Mouse (Mus musculus) gastrocnemius, postnatal 10 days (tissue): ENCODE data around the gene Efemp2. TPM values are rescaled to one million over a fixed set of nuclear protein-coding genes. Genes with fewer than 3 reads are reported as not detected.
A peak's percentile ranks its signal among the peaks of the same experiment; 100 is the strongest.
"Not testable (repeated sequence)": the region's sequence is repeated elsewhere in the genome, so short reads cannot be mapped to it uniquely, and the experiment has no call there.

Experiments used
- DNase-seq: peaks from one replicate; pipeline ENCODE4 v3.0.0; 2021; ENCODE audit warnings: mixed read lengths
- total RNA-seq, 2 experiments: library from RNA; stranded (reverse); gene quantifications; 2 replicates each; pipeline ENCODE4 v1.2.3; 2021

Efemp2 gene
- total RNA-seq, 2 experiments from 2014 or later: 29.9 to 42.9 TPM

DNA sequence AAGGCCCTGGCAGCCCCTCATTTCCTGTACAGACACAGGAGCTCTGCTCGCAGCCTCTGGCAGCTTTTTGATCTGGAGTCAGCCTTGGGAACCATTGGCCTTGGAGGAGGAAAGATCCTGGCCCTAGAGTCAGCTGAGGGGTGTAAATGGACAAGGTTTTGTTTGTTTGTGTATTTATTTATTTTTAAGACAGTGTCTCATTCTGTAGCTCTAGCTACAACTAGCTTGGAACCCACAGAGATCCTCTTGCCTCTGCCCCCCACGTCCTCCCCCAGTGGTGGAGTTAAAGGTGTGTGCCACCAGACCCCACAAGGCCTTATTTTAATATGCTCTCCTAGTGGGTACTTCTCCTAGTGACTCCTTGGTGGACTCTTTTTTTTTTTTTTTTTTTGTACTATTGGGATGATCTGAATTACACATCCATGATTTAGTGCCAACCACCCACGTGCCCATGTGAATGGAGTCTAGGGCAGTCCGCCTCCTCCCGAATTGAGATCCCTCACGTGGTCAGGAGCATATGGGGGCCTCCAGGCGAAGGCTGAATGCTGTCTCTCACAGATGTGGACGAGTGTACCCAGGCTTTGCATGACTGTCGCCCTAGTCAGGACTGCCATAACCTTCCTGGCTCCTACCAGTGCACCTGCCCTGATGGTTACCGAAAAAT, 3.4 kb downstream of the Efemp2 start:
- no peak for DNase-seq

DNA sequence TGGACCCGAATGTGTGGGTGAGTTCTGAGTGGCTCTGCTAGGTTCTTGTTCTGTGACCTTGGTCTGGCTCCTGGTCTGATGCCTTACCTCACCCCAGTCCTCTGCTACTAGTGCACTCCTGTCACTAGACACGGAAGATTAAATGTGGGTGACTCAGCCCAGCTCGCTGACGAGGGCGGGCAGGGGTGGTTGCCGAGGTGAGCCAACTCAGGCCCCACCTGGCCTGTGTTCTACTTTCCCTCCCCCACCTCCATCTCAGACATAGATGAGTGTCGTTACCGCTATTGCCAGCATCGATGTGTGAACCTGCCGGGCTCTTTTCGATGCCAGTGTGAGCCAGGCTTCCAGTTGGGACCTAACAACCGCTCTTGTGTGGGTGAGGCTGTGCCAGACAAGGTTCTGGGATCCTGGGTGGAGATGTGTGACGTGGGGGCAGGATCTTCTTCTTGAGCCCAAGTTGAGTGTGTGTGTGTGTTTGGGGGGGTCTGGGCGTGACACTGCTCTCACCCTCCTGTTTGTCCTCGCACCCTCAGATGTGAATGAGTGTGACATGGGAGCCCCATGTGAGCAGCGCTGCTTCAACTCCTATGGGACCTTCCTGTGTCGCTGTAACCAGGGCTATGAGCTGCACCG, 4.0 kb downstream of the Efemp2 start:
- DNase-seq: no peak

DNA sequence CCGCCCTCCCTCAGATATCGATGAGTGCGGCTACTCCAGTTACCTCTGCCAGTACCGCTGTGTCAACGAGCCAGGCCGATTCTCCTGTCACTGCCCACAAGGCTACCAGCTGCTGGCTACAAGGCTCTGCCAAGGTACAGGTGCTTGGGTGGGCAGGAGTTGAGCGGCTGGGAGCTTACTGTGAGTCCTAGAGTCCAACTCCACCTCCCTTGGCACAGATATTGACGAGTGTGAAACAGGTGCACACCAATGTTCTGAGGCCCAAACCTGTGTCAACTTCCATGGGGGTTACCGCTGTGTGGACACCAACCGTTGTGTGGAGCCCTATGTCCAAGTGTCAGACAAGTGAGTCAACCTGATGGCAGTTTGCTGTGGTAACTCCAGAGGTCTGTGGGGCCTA, 6.3 kb downstream of the Efemp2 start:
- no peak for DNase-seq

DNA sequence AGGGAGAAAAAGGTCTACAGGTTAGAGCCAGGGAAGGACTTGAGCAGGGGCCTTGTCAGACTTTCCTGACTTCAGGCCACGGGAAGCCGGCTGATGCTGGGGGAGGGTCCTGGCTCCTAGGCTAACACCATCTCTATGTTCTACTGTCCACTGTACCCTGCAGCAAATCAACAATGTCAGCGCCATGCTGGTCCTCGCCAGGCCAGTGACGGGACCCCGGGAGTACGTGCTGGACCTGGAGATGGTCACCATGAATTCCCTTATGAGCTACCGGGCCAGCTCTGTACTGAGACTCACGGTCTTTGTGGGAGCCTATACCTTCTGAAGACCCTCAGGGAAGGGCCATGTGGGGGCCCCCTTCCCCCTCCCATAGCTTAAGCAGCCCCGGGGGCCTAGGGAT, 7.6 kb downstream of the Efemp2 start:
- DNase-seq: no peak

DNA sequence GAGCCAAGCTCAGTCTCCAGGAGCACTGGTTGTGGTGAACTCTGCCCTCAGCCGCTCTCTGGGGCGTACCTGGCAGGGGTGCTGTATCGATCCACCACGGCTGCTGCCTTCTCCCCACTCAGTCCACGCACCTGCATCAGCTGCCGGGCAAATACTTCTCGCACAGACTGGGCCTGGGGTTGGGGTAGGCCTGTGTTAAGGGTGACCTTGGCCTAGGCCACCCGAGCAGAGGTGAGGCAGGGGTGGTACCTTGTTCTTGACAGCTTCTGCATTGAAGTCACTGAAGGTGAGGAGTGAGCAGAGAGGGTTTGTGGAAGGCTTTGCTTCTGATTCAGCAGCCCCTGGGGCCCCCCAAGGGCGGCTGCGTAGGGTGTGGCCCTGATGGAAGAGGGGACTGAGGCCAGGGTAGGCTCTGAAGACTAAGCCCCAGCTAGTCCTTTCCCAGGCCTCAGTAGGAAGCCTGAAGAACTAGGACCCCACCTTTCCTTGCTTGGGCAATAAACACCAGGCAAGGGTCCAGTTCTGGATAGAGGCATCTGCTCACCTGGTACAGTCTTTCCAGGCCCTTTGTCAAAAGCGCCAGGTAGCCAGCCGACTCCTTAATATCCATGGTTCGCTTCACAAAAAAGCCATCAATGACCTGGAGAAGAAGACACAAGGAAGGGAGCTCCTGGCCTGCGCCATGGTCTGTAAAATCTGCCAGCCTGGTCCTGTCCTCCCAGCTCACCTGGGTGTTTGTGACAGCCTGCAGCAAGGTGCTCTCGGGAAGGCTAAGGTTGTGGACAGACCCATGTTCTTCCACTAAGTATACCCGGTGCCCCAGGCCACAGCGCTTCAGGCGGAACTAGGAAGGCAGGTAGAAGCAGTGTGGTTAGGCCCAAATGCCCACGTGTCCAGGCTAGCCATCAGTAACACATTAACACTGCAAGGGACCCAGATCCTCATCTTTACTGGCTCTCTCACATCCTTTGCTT, 9.9 kb downstream of the Efemp2 start:
- no peak for DNase-seq

DNA sequence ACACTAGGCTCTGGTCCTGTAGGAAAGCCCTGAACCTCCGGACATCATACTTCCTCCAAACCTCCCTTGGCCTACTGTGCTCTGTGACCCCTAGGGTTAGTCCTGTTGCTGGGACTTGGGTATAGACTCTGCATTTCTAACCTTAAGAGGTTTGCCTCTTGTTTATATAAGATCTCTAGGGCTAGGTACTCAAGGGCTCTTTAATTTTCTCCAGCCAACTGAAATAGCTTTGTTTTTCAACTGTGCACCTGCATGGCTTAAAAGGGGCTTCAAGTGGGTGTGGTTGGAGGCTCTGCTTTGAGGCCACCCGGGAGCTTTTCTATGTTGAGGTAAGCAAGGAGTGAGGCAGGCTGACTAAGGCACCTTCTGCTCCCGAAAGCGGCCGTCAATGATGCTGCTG, 10.7 kb downstream of the Efemp2 start:
- DNase-seq: no peak

DNA sequence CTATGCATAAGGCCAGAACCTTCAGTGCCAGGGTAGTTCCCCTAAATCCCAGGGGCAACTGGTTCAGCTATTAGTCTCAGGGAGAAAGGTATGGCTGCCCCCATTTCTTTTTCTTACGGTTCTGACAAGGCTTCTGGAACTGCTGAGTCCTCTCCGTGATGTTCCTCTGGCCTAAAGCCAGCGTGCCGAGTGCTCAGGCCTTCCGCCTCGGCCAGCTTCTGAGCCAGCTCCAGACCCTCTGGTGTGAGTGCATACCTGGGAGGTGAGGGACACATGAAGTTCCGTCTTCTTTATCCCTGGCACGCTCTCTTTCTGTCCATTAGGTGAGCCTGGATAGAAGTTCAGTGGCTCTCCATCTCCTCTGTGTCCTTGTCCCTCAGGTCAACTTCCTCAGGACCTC, 11.6 kb downstream of the Efemp2 start:
- no peak for DNase-seq

DNA sequence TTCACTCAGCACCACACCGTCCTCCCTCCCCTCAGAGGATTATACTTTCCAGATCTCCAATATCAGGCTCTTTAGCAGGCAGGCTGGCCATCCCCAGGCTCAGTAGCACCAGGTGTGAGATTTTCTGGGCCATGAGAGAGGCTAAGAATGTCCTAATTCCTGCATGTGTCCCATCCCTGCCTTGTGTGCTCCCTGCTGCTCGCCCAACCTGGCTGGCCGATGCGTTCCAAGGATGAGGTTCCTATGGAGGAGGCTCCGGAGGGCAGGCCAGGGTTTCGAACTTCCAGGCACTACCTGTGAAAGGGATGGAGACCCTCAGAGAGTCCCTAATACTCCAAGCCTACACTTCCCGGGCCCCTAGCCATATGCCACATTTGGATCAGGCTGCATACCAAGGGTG, 12.1 kb downstream of the Efemp2 start:
- DNase-seq: no peak

DNA sequence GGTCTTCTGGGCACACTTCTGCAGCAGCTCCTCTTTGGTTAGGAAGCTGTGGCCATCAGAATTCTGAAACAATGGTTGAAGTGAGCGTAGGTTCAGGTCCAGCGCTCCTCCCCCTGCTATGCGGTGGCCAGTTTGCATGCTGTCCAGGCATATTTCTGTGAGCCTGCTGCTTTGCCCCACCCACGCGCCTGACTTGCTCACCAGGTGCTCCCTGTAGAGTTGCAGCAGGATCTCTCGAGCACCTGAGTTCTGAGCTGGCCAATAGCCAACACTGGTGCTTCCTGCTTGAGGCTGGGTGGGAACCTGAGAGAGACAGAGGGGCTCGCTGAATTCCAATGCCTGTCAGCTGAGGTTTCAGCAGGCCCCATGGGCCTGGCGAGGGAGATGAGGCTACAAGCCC, 12.5 kb downstream of the Efemp2 start:
- no peak for DNase-seq

DNA sequence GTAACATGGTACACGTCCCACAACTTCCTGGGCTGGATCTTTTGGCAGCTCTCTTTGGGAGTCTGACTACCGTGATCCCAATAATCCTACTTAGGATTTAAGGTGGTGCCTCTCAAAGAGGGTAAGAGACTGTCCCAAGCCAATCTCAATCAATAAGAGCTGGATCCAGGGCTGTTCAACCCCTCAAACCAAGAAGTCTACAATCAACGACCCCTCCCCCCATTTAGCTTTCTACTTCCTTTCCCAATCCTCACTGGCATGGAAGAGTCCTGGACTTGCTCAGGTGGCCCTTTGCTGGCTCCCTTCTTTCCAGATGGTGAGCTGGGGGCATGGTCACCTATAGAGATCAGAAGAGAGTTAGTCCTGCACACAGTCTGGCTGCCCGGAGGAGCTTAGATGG, 13.0 kb downstream of the Efemp2 start:
- no peak for DNase-seq

DNA sequence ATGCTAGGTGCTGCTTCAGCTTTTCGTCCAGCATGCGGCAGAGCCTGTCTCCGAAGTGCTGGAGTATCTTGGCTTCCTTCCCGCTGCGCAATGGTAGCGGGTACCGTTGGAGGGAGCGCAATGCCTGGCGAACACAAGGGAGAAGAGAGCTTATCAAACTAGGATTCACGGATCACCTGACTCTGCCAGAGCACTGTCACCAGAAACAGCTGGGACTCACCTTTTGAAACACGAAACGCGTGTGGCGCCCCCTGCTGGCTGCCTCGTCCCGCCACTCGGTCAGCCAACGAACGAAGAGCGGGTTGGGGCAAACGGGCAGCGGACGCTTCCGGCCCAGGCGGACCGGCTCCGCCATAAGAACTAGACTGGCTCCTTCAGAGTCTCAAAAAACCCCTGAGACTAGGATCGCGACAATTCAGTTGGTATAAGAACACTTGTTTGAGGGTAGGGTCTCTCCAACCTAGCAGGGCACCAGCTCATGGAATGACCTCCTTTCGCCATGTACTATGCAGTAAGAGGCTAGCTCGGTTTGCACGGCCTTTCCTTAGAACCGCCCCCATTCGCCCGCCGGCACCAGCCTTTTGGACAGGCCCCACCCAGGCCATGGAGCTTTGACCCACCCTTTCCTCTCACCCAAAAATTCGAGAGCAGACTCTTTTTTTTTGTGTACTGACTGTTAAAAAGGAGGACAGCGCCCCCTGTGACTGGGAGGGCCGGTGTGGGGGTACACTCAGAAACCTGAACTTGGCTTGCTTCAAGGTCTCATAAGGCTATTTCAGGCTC, 14.2 kb downstream of the Efemp2 start, which contains the start of gene Mus81:
Gene Mus81, minus strand, starts transcription at position 635 of the 783 bp plus-strand sequence.
- DNase-seq: peak; percentile 97

DNA sequence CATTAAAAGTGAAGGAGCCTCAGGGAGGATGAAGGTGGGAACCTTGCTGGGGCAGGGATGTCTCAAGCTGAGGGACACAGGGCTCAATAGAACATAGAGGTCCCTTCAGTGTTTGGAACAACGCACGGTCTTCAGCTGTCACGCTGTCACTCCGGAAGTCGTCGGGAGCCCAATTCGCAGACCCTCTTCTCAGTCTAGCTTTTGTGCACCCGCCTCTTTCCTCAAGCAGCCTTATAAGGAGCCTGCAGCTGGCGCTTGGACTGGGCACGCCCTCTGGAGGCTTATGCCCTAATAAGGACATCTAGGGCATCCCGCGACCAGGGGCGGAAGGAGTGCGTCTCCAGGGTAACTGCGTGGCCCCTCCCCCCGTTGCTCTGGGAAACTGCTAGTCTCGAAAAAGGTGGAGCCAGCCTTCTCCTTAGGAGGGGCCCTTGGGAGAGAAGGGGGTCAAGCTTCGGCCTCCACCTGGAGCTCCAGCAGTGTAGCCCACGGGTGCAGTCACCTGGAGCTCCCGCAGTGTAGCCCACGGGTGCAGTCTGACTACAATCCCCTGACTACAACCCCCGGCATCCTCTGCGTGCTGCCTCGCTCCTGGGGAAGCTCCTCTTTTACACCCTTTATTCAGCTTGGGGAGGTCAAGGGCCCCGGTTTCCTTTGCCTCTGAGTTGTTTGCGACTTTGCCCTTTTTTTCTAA, 15.3 kb downstream of the Efemp2 start:
- DNase-seq: peak; percentile 95

DNA sequence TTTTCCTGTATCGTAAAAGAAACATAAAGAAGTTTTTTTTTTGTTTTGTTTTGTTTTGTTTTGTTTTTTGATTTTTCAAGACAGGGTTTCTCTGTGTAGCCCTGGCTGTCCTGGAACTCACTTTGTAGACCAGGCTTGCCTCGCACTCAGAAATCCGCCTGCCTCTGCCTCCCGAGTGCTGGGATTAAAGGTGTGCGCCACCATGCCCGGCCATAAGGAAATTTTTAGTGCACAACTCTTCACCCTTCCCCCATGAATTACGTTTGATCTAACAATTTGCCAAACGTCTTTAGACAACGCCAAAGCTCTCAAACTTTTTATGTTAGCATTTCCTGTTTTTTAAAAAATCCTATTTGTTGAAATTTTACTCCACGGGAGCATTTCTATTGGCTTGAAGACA, 16.0 kb downstream of the Efemp2 start:
- DNase-seq: not testable (repeated sequence)

DNA sequence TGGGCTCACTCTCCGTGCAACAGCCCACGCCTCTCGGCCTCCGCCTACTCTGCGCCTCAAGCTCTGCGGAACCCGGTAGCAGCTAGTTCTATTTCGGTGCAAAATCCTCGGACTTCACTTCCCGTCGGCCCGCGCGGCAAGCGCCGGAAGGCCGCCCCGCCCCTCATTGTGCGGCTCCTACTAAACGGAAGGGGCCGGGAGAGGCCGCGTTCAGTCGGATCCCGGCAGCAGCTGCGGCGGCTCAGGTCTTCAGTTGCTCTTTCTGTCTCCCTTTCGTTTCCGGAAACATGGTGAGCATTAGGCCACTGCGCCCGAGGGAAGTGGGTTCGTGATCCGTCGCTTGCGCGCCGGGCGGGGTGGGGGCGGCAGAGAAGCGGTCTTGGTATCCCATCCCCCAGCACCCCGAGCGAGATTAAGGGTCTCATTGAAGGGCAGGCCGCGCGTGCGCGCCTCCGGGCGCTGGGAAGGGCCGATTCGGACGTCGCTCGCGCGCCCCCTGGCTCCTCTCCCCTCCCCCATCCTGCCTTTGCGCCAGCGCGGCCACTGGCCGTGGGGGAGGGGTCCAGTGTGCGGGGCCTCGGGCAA, 16.7 kb downstream of the Efemp2 start, which contains the start of gene Cfl1:
Gene Cfl1, plus strand, starts transcription at position 143 of the 585 bp plus-strand sequence.
- DNase-seq: peak; percentile 92

DNA sequence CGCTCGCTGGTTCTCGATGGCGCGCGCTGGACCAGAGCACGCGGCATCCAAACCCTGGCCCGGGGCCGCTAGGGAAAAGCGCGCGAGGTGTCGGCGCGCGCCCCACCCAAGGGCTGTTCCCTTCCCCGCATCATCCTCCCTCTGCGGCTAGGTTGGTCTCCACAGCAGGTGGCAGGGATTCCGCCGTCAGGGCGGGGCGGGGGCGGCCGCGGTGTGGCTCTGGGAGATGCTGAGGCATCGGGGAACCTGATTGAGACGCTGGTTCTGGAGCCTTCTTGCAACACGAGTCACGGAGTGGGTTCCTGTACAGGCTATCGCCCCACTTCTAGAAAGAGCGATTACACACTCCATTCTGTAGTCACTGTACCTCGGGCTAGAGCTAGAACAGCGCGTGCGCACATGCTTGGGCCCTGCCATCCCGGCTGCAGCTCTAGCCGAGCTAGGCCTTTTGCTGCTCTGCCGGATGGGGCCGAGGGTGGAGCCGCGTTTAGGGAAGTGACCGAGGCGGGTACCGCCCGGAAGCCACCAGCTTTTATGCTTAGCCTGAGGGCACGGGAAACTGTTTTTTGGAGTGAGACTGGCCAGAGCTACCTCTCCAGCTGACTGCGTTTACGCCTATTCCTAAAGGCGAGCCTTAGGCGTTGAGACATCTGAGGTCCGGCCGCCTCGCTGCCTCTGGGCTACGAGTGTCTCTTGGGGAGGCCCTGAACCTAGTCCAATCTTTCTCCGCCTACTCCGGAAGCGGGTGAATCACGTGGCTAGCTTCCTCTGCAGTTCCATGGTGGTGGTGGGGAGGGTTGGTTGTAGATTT, 17.3 kb downstream of the Efemp2 start:
- DNase-seq: peak; percentile 78

DNA sequence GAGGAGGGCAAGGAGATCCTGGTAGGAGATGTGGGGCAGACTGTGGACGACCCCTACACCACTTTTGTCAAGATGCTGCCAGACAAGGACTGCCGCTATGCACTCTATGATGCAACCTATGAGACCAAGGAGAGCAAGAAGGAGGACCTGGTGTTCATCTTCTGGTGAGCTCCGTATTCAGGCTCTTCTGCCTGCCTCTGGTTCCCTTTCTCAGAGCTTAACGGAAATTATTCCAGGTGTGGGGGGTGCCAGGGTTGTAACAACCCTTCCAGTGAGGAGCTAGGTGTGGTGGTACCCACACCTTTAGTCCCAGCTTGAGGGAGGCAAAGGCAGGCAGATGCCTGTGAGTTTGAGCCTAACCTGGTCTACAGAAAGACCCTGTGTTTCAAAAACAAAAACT, 18.9 kb downstream of the Efemp2 start:
- no peak for DNase-seq

DNA sequence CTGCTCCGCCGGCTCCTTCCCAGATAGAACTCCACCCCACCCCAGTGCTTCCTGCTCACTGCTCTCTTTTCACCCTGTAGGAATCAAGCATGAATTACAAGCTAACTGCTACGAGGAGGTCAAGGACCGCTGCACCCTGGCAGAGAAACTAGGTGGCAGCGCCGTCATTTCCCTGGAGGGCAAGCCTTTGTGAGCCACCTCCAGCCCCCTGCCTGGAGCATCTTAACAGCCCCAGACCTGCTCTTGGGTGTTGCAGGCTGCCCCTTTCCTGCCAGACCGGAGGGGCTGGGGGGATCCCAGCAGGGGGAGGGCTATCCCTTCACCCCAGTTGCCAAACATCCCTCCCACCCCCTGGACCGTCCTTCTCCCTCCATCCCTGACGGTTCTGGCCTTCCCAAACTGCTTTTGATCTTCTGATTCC, 19.6 kb downstream of the Efemp2 start:
- DNase-seq: not testable (repeated sequence)

DNA sequence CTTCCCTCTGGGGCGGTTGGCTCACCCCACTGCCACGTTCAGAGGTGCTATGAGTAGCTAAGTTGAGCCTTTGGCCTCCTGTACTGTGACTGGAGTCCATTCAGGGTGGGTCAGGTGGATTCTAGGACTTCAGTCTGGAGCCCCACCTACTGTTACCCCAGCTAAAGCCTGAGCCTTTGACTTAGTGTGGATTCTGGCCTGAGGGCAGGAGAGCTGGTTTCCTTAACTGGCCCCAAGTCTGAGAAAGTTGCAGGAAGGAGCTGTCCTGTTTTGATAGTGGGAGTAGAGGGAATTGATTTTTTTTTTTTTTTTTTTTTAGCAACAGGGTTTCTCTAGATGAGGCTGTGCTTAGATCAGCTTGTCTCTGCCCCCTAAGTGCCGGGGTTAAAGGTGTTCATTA, 20.6 kb downstream of the Efemp2 start:
- no peak for DNase-seq

DNA sequence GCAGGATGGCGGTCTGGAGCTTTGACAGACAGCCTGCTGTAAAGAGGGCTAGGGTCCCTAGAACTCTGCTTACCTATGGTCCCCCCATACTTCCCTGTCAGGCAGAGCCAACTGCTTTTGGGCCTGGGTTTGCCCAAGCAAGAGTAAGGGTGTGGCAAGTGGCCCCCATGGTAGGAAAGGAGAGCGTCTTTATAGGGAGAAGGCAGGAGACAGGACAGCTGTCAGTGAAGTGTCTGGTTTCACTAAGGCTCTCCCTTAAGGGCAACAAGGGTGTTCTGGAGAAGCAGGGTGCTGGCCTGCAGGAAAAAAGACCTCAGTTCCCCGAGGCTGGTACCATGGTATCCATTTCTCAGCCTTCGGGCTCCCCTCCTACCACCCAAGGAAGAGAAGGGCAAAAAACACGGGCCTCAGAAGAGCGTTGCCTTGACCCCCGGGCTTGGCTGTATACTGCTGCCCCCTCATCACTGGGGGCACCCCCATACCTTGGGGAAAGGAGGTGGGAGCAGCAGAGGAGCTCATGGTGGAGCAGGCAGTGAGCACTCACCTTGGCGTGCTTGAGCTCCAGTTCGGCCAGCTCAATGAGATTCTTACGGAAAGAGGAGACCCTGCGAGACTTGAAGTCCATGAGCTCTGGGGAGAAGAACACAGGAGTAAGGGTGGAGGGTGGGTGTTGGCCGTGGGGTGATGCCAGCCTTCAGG, 21.7 kb downstream of the Efemp2 start:
- DNase-seq: no peak

DNA sequence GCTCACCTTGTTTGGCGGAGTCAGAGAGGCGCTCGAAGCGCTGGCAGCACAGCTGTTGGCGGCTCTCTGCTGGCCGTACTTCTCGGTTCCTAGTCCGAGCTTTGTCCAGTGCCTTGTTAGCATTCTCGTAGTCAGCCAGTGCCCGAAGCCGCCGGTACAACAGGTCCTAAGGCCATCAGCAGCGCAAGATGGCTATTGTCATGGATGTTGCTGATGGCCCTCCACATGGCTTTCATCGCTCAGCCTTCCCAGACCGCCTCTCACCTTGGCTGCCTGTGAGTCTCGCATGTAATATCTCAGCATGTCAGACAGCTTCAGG, 22.3 kb downstream of the Efemp2 start:
- DNase-seq: no peak
